Mouse (Mus musculus) forebrain, embryonic 11.5 days (tissue): ENCODE data around the gene Pfdn5. TPM values are rescaled to one million over a fixed set of nuclear protein-coding genes. Genes with fewer than 3 reads are reported as not detected.

Experiments used
- ATAC-seq: fragments of 200-750 bp; cut with Nextera tagmentation; replicated peaks from 2 replicates; pipeline ENCODE4 v1.8.0; 2017; ENCODE audit warnings: moderate TSS enrichment; ENCODE audit not compliant: low FRiP score
- DNase-seq: peaks from one replicate; pipeline ENCODE4 v3.0.0-alpha.2; 2017; ENCODE audit warnings: low spot score
- H3K27ac ChIP-seq: fragments of 300-500 bp; sonication (generic); 2 replicates; pipeline ENCODE4 v1.5.1; 2014; ENCODE audit warnings: low read depth, low read length
- H3K27me3 ChIP-seq: fragments of 300-500 bp; sonication (generic); 2 replicates; pipeline ENCODE4 v1.6.1; 2014; ENCODE audit warnings: mild to moderate bottlenecking, low read length, mixed read lengths; ENCODE audit not compliant: control insufficient read depth, insufficient read depth
- H3K36me3 ChIP-seq: fragments of 300-500 bp; sonication (generic); 2 replicates; pipeline ENCODE4 v1.6.1; 2014; ENCODE audit warnings: mild to moderate bottlenecking, low read length, moderate library complexity, mixed read lengths; ENCODE audit not compliant: control insufficient read depth, insufficient read depth
- H3K4me1 ChIP-seq: fragments of 300-500 bp; sonication (generic); replicated peaks from 2 replicates; pipeline ENCODE4 v1.6.1; 2014; ENCODE audit warnings: low read length, mixed read lengths; ENCODE audit not compliant: control insufficient read depth, insufficient read depth
- H3K4me2 ChIP-seq: fragments of 300-500 bp; sonication (generic); 2 replicates; pipeline ENCODE4 v1.6.1; 2014; ENCODE audit warnings: low read depth, mild to moderate bottlenecking, low read length, moderate library complexity, mixed read lengths; ENCODE audit not compliant: severe bottlenecking
- H3K4me3 ChIP-seq: fragments of 300-500 bp; sonication (generic); 2 replicates; pipeline ENCODE4 v1.5.1; 2014; ENCODE audit warnings: low read depth, low read length
- H3K9ac ChIP-seq: fragments of 300-500 bp; sonication (generic); 2 replicates; pipeline ENCODE4 v1.6.1; 2014; ENCODE audit warnings: low read length
- H3K9me3 ChIP-seq: fragments of 300-500 bp; sonication (generic); 2 replicates; pipeline ENCODE4 v1.6.1; 2016; ENCODE audit warnings: low read length, mixed read lengths; ENCODE audit not compliant: control insufficient read depth
- WGBS: fragments of 180-500 bp; shearing (Covaris S2); extraction: QIAGEN DNeasy Blood & Tissue Kit; methylation state at CpG from one replicate; pipeline ENCODE4 v1.1.7; 2014; 5-methylcytosine and 5-hydroxymethylcytosine counted together
- polyA plus RNA-seq: library from polyadenylated mRNA; unstranded; fragments of >200 nt; fragmentation: Nextera tagmentation; extraction: Ambion mirVana; gene quantifications from 2 replicates; pipeline ENCODE4 v1.2.1, GENCODE M21; 2014

Gene Pfdn5
- polyA plus RNA-seq, 1 experiment from 2014 or later: 374 TPM

GRCm38 (mm10) chr15:102341580-102341979 is 15.7 kb downstream of the Pfdn5 start:
- ATAC-seq (no peak), DNase-seq (no peak)
- Histone ChIP-seq H3K27ac (no peak overlapping the region), H3K4me3 (no peak overlapping the region), H3K27me3 (no peaks in the 10 kb centered on the region), H3K9ac (no peak overlapping the region), H3K4me2 (no peak overlapping the region), H3K36me3 (peaks cover 15% of the 10 kb centered on the region), H3K9me3 (no peaks in the 10 kb centered on the region), H3K4me1 (no peaks in the 10 kb centered on the region)
- WGBS: 8% methylated on average over 1 of the region's 1 CpGs

DNA sequence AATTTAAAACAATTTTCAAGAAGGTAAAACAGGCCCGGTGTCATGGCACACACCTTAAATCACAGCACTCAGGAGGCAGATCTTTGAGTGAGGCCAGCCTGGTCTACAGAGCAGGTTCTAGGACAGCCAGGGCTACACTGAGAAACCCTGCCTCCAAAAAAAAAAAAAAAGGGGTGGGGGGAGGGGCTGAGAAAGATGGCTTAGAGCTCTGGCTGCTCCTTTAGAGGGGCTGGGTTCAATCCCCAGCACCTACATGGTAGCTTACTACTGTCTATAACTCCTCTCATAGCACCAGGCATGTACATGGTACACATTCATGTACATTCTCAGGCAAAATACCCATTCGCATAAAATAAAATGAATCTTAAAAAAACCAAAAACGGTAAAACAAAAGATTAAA is 18.6 kb downstream of the Pfdn5 start:
- H3K4me1 ChIP-seq: peaks cover under 1% of the 10 kb centered on the region; the same call in 1 of the 2 replicates
- ATAC-seq: no peak
- 96% methylated on average over 3 of the region's 3 CpGs for WGBS

GRCm38 (mm10) chr15:102346444-102346843 is 20.5 kb downstream of the Pfdn5 start:
- no peak overlapping the region for H3K27ac ChIP-seq
- H3K4me2 ChIP-seq: no peak overlapping the region
- no peaks in the 10 kb centered on the region for H3K9me3 ChIP-seq
- no peaks in the 10 kb centered on the region for H3K27me3 ChIP-seq
- H3K4me3 ChIP-seq: no peak overlapping the region
- peaks cover 3% of the 10 kb centered on the region for H3K36me3 ChIP-seq
- no peak overlapping the region for H3K9ac ChIP-seq
- ATAC-seq: no peak
- WGBS: 73% methylated on average over 4 of the region's 4 CpGs
- DNase-seq: no peak
- H3K4me1 ChIP-seq: peaks cover 8% of the 10 kb centered on the region; the same call in 1 of the 2 replicates

More for the DNA sequence above, 18.6 kb downstream of the Pfdn5 start:
- Histone ChIP-seq H3K36me3 (peaks cover 3% of the 10 kb centered on the region), H3K9ac (no peak overlapping the region), H3K9me3 (no peaks in the 10 kb centered on the region), H3K27ac (no peak overlapping the region), H3K27me3 (no peaks in the 10 kb centered on the region), H3K4me2 (no peak overlapping the region), H3K4me3 (no peak overlapping the region)
- no peak for DNase-seq

GRCm38 (mm10) chr15:102350138-102350941 is 24.4 kb downstream of the Pfdn5 start, which contains the start of gene Aaas:
Gene Aaas (minus strand): TSS chr15:102350771.
- Histone ChIP-seq H3K4me1 (peaks cover 13% of the 10 kb centered on the region; the same call in 1 of the 2 replicates), H3K9me3 (no peaks in the 10 kb centered on the region), H3K4me2 (peak within 1 kb of the TSS; percentile 77), H3K36me3 (peaks cover 3% of the 10 kb centered on the region; the same call in 1 of the 2 replicates), H3K27ac (0 out of 2 replicates have a peak within 1 kb of the TSS, but pooled peaks have one; percentile 53), H3K4me3 (peak within 1 kb of the TSS; percentile 65), H3K9ac (peak within 1 kb of the TSS; percentile 79), H3K27me3 (no peaks in the 10 kb centered on the region)
- peak; percentile 97 for DNase-seq
- peak; percentile 78 for ATAC-seq
- WGBS: under 1% methylated on average over 56 of the region's 56 CpGs

GRCm38 (mm10) chr15:102350942-102351291 is 25.0 kb downstream of the Pfdn5 start:
- DNase-seq: no peak
- H3K4me3 ChIP-seq: peak overlapping the region; percentile 65
- no peaks in the 10 kb centered on the region for H3K9me3 ChIP-seq
- H3K36me3 ChIP-seq: peaks cover 1% of the 10 kb centered on the region; the same call in 1 of the 2 replicates
- H3K9ac ChIP-seq: peak overlapping the region; percentile 79
- peaks cover 16% of the 10 kb centered on the region for H3K4me1 ChIP-seq
- ATAC-seq: peak; percentile 32; the same call in 1 of the 2 replicates
- H3K4me2 ChIP-seq: peak overlapping the region; percentile 77
- no peaks in the 10 kb centered on the region for H3K27me3 ChIP-seq
- H3K27ac ChIP-seq: no peak overlapping the region
- WGBS: 8% methylated on average over 11 of the region's 11 CpGs

DNA sequence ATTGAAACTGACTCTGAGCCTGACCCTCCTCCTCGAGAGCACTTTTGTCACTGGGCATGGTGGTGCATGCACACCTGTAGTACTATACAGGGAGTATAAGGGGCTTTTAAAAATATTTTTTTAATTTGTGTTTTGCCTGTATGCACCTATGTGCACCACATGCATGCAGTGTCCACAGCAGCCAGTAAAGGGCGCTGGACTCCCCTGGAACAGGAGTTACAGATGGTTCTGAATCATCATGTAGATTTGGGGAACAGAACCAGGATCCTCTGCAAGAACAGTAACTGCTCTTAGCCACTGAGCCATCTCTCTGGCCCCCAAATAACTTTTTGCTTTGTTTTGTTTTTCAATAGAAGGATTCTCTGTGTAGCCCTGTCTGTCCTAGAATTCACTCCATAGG is 26.3 kb downstream of the Pfdn5 start:
- Histone ChIP-seq H3K4me2 (no peak overlapping the region), H3K27me3 (peaks cover 4% of the 10 kb centered on the region), H3K4me1 (peaks cover 25% of the 10 kb centered on the region), H3K36me3 (no peaks in the 10 kb centered on the region), H3K9ac (no peak overlapping the region), H3K9me3 (no peaks in the 10 kb centered on the region), H3K27ac (no peak overlapping the region), H3K4me3 (no peak overlapping the region)
- no peak for ATAC-seq
- no peak for DNase-seq
- WGBS: 62% methylated on average over 2 of the region's 2 CpGs

- WGBS: 84% methylated on average over 2 of the region's 2 CpGs
- no peak for DNase-seq
Measured at GRCm38 (mm10) chr15:102353986-102354385, 28.1 kb downstream of the Pfdn5 start.

GRCm38 (mm10) chr15:102355134-102355870 is 29.4 kb downstream of the Pfdn5 start:
- DNase-seq (peak; percentile 84), ATAC-seq (peak; percentile 62)
- Histone ChIP-seq H3K4me2 (peak overlapping the region; percentile 95), H3K27me3 (peaks cover 21% of the 10 kb centered on the region), H3K36me3 (no peaks in the 10 kb centered on the region), H3K9me3 (no peaks in the 10 kb centered on the region), H3K27ac (peak overlapping the region; percentile 80), H3K4me1 (peaks cover 30% of the 10 kb centered on the region), H3K4me3 (peak overlapping the region; percentile 43), H3K9ac (peak overlapping the region; percentile 83)
- WGBS: under 1% methylated on average over 49 of the region's 49 CpGs

More at GRCm38 (mm10) chr15:102353986-102354385, 28.1 kb downstream of the Pfdn5 start:
- Histone ChIP-seq H3K27ac (no peak overlapping the region), H3K4me2 (no peak overlapping the region), H3K4me3 (no peak overlapping the region), H3K27me3 (peaks cover 20% of the 10 kb centered on the region), H3K9ac (no peak overlapping the region), H3K4me1 (peaks cover 35% of the 10 kb centered on the region), H3K36me3 (no peaks in the 10 kb centered on the region), H3K9me3 (no peaks in the 10 kb centered on the region)
- ATAC-seq: no peak
